Mouse (Mus musculus) bone marrow, adult 2 months (tissue): ENCODE results near the gene Pank4.

ENCODE experiments used
- CTCF ChIP-seq: fragments of 200-500 bp; IDR thresholded peaks from 2 replicates; pipeline ENCODE4 v1.5.1; 2011; ENCODE audit warnings: low read length, control low read depth; ENCODE audit not compliant: control insufficient read depth, insufficient read depth
- POLR2A ChIP-seq: fragments of 200-500 bp; IDR thresholded peaks from 2 replicates; pipeline ENCODE4 v1.6.1; 2011; ENCODE audit warnings: low read depth, mild to moderate bottlenecking, control low read depth, low read length, borderline replicate concordance; ENCODE audit not compliant: control insufficient read depth

- TF ChIP-seq CTCF: no peak
- TF ChIP-seq POLR2A: no peak
Observed at GRCm38 (mm10) chr4:154922291-154922690, 41.6 kb upstream of the Pank4 start.
